Mouse (Mus musculus): ENCODE data around the gene Gm21119. TPM values are rescaled to one million over a fixed set of nuclear protein-coding genes. Genes with fewer than 3 reads are reported as not detected.

Gm21119 gene
- total RNA-seq (2023): 0.54 TPM in 1 of 4 replicates, not detected in the others

GRCm38 (mm10) chr8:20614619-20615018 is at the start of gene Gm21119:
Gene Gm21119 (plus strand): TSS chr8:20614919.

Measured in B cell, adult 62 days (primary cell).